Mouse (Mus musculus): ENCODE results near the gene Coq9. TPM values are rescaled to one million over a fixed set of nuclear protein-coding genes. Genes with fewer than 3 reads are reported as not detected.

Gene Coq9
- total and polyA plus RNA-seq, 3 experiments = 48.5 to 82.2 (median 68.8) TPM

DNA sequence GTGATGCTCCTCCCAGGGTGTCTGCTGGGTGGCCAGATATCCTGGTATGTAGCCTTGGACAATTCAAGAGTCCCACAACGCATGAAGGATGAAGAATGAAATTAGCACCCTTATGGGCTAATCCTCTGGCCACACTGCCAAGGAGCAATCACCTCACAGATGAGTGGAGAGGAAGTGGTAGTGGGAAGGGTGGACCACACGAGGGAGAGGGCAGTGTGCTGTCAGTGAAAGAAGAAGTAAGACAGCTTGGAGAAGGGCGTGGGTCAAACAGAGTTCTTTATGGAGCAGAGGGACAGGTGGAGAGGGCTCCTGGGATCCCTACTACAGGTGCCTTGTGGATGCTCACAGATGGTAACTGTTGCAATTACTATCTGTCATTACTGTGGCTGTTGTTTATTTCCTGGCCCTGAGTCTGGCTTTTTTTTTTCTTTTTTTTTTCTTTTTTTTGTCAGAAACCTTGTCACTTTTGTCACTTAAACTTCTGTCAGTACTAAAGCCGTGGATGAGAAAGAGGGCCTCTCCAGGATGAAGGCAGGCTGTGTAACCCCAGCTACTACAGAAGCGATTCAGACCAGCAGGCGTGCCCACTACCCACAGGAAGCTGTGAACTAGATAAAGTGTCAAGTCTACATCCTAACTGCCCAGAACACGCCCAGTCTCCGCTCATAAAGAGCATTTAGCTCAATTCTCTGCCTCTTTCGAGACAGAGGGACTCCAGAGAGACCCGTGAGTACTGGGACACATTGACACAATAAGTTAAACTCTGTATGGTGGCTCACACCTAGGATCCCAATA, 33.4 kb upstream of the Coq9 start:
- TF ChIP-seq POLR2AphosphoS2 (IDR thresholded peaks at IDR 0.05; ENCODE audit: low read depth, low read length) = no peak
- TF ChIP-seq EP300 (IDR thresholded peaks at IDR 0.05; ENCODE audit: low read length) = no peak
- TF ChIP-seq BHLHE40 (IDR thresholded peaks at IDR 0.05; ENCODE audit: low read depth, low read length) = no peak
- no peak for TF ChIP-seq PAX5 (IDR thresholded peaks at IDR 0.05; ENCODE audit: low read length)
- TF ChIP-seq KAT2A (IDR thresholded peaks at IDR 0.05; ENCODE audit: insufficient replicate concordance, low read length) = no peak
- no peak for TF ChIP-seq NELFE (IDR thresholded peaks at IDR 0.05; ENCODE audit: low read depth, low read length)
- TF ChIP-seq GABPA (IDR thresholded peaks at IDR 0.05; ENCODE audit: insufficient replicate concordance, low read depth, low read length) = no peak
- no peak for TF ChIP-seq CHD1 (IDR thresholded peaks at IDR 0.05; ENCODE audit: low read depth, low read length)
- no peak for TF ChIP-seq MAZ (IDR thresholded peaks at IDR 0.05; ENCODE audit: low read depth, low read length)
- Histone ChIP-seq H3K36me3 (replicated peaks in 1 of 2; ENCODE audit: control insufficient read depth in 1 of 2, insufficient read depth in 1 of 2, low read length in 1 of 2) (no peaks in the 10 kb centered on the region), H3K27me3 (replicated peaks) (no peaks in the 10 kb centered on the region), H3K4me3 (replicated peaks in 1 of 3; ENCODE audit: low read depth in 2 of 3, low read length in 2 of 3, poor library complexity in 1 of 3) (no peak overlapping the region), H3K9me3 (replicated peaks; ENCODE audit: low read length) (no peaks in the 10 kb centered on the region), H3K4me1 (ENCODE audit: control insufficient read depth in 1 of 2, insufficient read depth in 2 of 2) (peaks cover 44 to 76% of the 10 kb centered on the region in 2 experiments), H3K27ac (ENCODE audit: insufficient read depth, low read depth) (no peak overlapping the region), H3K4me2 (ENCODE audit: insufficient read depth, low read depth, poor library complexity, severe bottlenecking) (no peak overlapping the region), H3K9ac (ENCODE audit: insufficient read depth, low read depth) (no peak overlapping the region), H3K79me2 (replicated peaks; ENCODE audit: control insufficient read depth, extremely low read depth, insufficient read depth, poor library complexity, severe bottlenecking) (no peaks in the 10 kb centered on the region)
- no peak for DNase-seq (ENCODE audit: extremely low read depth)
- in situ Hi-C loops (cut with MboI; ENCODE audit: low pct_ligation_motif_present, low pct_unique_long_range_greater_than_20kb, low sequenced_read_pairs) = no loop called here
- dilution Hi-C loops (cut with MboI; ENCODE audit: extremely low pct_ligation_motif_present, extremely low pct_unique_long_range_greater_than_20kb, low sequenced_read_pairs) = no loop called here

DNA sequence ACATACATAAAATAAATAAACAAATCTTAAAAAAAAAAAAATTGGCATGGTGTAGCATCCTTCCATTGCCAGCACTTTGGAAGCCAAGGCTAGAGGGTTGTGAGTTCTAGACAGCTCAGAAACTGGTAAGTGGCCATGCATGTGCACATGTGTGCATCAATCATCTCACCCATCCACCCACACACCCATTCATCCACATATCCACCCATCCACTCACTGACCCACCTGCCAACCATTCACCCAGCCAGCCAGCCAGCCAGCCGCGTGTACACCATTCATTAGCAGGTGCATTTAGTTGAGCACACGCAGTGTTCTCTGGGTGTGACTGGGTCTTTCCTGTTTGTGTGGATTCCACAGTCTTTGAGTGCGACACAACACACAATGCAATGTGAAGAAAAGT, 32.3 kb upstream of the Coq9 start:
- dilution Hi-C loops (cut with MboI; ENCODE audit: extremely low pct_ligation_motif_present, extremely low pct_unique_long_range_greater_than_20kb, low sequenced_read_pairs) = no loop called here
- TF ChIP-seq BHLHE40 (IDR thresholded peaks at IDR 0.05; ENCODE audit: low read depth, low read length) (no peak), CHD1 (IDR thresholded peaks at IDR 0.05; ENCODE audit: low read depth, low read length) (no peak), E2F4 (IDR thresholded peaks at IDR 0.05; ENCODE audit: insufficient replicate concordance, low read depth, low read length) (no peak), RCOR1 (conservative IDR thresholded peaks at IDR 0.05; ENCODE audit: low read depth, low read length) (no peak), MAFK (IDR thresholded peaks at IDR 0.05; ENCODE audit: insufficient replicate concordance, low read length) (no peak), POLR2A (IDR thresholded peaks at IDR 0.05; ENCODE audit: low read depth, low read length) (no peak), ELF1 (IDR thresholded peaks at IDR 0.05; ENCODE audit: low read depth, low read length) (no peak), CTCF (conservative IDR thresholded peaks at IDR 0.05 in 1 of 2, IDR thresholded peaks at IDR 0.05 in 1 of 2; ENCODE audit: low read depth in 2 of 2, low read length in 2 of 2) (no peak), UBTF (IDR thresholded peaks at IDR 0.05; ENCODE audit: low read depth, low read length) (no peak), IRF4 (IDR thresholded peaks at IDR 0.05; ENCODE audit: low read depth, low read length) (no peak), SMC3 (IDR thresholded peaks at IDR 0.05; ENCODE audit: low read depth, low read length) (no peak), MXI1 (IDR thresholded peaks at IDR 0.05; ENCODE audit: low read depth, low read length) (no peak), POLR2AphosphoS2 (IDR thresholded peaks at IDR 0.05; ENCODE audit: low read depth, low read length) (no peak), MYC (IDR thresholded peaks at IDR 0.05; ENCODE audit: low read depth, low read length) (no peak), USF1 (IDR thresholded peaks at IDR 0.05; ENCODE audit: low read depth, low read length) (no peak), EP300 (IDR thresholded peaks at IDR 0.05; ENCODE audit: low read length) (no peak), CHD2 (IDR thresholded peaks at IDR 0.05; ENCODE audit: low read length) (no peak)
- DNase-seq (ENCODE audit: extremely low read depth) = no peak
- Histone ChIP-seq H3K9ac (ENCODE audit: insufficient read depth, low read depth) (no peak overlapping the region), H3K4me1 (ENCODE audit: control insufficient read depth in 1 of 2, insufficient read depth in 2 of 2) (peaks cover 49 to 80% of the 10 kb centered on the region in 2 experiments), H3K4me3 (replicated peaks in 1 of 3; ENCODE audit: low read depth in 2 of 3, low read length in 2 of 3, poor library complexity in 1 of 3) (no peak overlapping the region), H3K27me3 (replicated peaks) (no peaks in the 10 kb centered on the region), H3K9me3 (replicated peaks; ENCODE audit: low read length) (no peaks in the 10 kb centered on the region), H3K79me2 (replicated peaks; ENCODE audit: control insufficient read depth, extremely low read depth, insufficient read depth, poor library complexity, severe bottlenecking) (no peaks in the 10 kb centered on the region), H3K27ac (ENCODE audit: insufficient read depth, low read depth) (no peak overlapping the region), H3K36me3 (replicated peaks in 1 of 2; ENCODE audit: control insufficient read depth in 1 of 2, insufficient read depth in 1 of 2, low read length in 1 of 2) (no peaks in the 10 kb centered on the region), H3K4me2 (ENCODE audit: insufficient read depth, low read depth, poor library complexity, severe bottlenecking) (no peak overlapping the region)
- in situ Hi-C loops (cut with MboI; ENCODE audit: low pct_ligation_motif_present, low pct_unique_long_range_greater_than_20kb, low sequenced_read_pairs) = no loop called here

All from CH12.LX (cell line).